25 mouse cellular contexts compared by ENCODE assay signal in genomic region chr2:179604746-179605145, GRCm38 (mm10).
A peak's percentile ranks its signal among the peaks of the same experiment; 100 is the strongest.
DNase-seq lines count a peak whose midpoint lies in the region; ATAC-seq lines count a peak whose summit lies in the region.
"Had no signal": no experiment of that assay in that cellular context is flagged by ENCODE, and none has a peak within 500 bp of the region (broad histone marks: within the 10 kb centered on the region; RNA-seq: fewer than 3 reads in every experiment).

No protein-coding gene starts in this region.

- no peaks in the 10 kb centered on the region for H3K27me3 ChIP-seq in kidney, embryonic 14.5 days (ENCODE audit: control insufficient read depth, insufficient read depth, low read length)
- H3K27me3 ChIP-seq in neural tube, embryonic 11.5 days (ENCODE audit: control insufficient read depth, insufficient read depth, low read length), result no peaks in the 10 kb centered on the region; the same call in 1 of the 2 replicates
- no peaks in the 10 kb centered on the region for H3K27me3 ChIP-seq in neural tube, embryonic 15.5 days (replicated peaks)
- H3K27me3 ChIP-seq: embryonic facial prominence, embryonic 13.5 days; forebrain, embryonic 15.5 days; heart, embryonic 12.5 days; heart, embryonic 15.5 days had no signal

- no peak overlapping the region for H3K27ac ChIP-seq in kidney, embryonic 14.5 days (ENCODE audit: low read depth, low read length)
- H3K27ac ChIP-seq in neural tube, embryonic 11.5 days (ENCODE audit: low read depth, low read length), result no peak overlapping the region
- no peak overlapping the region for H3K27ac ChIP-seq in neural tube, embryonic 15.5 days (replicated peaks)
- H3K27ac ChIP-seq: embryonic facial prominence, embryonic 10.5 days; embryonic facial prominence, embryonic 13.5 days; heart, embryonic 15.5 days; hindbrain, embryonic 10.5 days had no signal

- WGBS in kidney, embryonic 14.5 days, result 58% methylated on average over 3 of the region's 3 CpGs
- WGBS in neural tube, embryonic 11.5 days, result 76% methylated on average over 3 of the region's 3 CpGs
- WGBS in neural tube, embryonic 15.5 days, result 71% methylated on average over 3 of the region's 3 CpGs

- no peaks in the 10 kb centered on the region for H3K36me3 ChIP-seq in kidney, embryonic 14.5 days (ENCODE audit: control insufficient read depth, insufficient read depth, low read length)
- no peaks in the 10 kb centered on the region for H3K36me3 ChIP-seq in neural tube, embryonic 11.5 days (ENCODE audit: control insufficient read depth, insufficient read depth, low read length)
- H3K36me3 ChIP-seq in neural tube, embryonic 15.5 days, result no peaks in the 10 kb centered on the region
- H3K36me3 ChIP-seq: embryonic facial prominence, embryonic 10.5 days; embryonic facial prominence, embryonic 13.5 days; forebrain, embryonic 12.5 days; forebrain, embryonic 15.5 days; heart, embryonic 12.5 days; heart, embryonic 15.5 days; hindbrain, embryonic 10.5 days; hindbrain, embryonic 13.5 days had no signal

- peaks cover 5% of the 10 kb centered on the region; the same call in 1 of the 2 replicates for H3K4me1 ChIP-seq in kidney, embryonic 14.5 days (ENCODE audit: control insufficient read depth, insufficient read depth, low read length)
- H3K4me1 ChIP-seq in neural tube, embryonic 11.5 days (ENCODE audit: control insufficient read depth, insufficient read depth, low read length), result no peaks in the 10 kb centered on the region
- peaks cover 7% of the 10 kb centered on the region; the same call in 1 of the 2 replicates for H3K4me1 ChIP-seq in neural tube, embryonic 15.5 days
- H3K4me1 ChIP-seq: embryonic facial prominence, embryonic 13.5 days; heart, embryonic 12.5 days; heart, embryonic 15.5 days had no signal

- no peak overlapping the region for H3K9ac ChIP-seq in kidney, embryonic 14.5 days (ENCODE audit: low read depth, low read length)
- H3K9ac ChIP-seq in neural tube, embryonic 11.5 days (ENCODE audit: low read length), result no peak overlapping the region
- no peak overlapping the region for H3K9ac ChIP-seq in neural tube, embryonic 15.5 days (replicated peaks)
- H3K9ac ChIP-seq: embryonic facial prominence, embryonic 13.5 days; forebrain, embryonic 12.5 days; forebrain, embryonic 15.5 days; heart, embryonic 12.5 days; heart, embryonic 15.5 days; hindbrain, embryonic 13.5 days had no signal

- DNase-seq in adrenal gland, adult (ENCODE audit: inconsistent age in 2 of 2, low spot score in 1 of 2), result peak; percentile 50 to 82
- no peak for DNase-seq in adrenal gland, postnatal 4 days (ENCODE audit: low spot score in 2 of 2)
- no peak for DNase-seq in kidney, postnatal 10 days
- DNase-seq in neural tube, embryonic 11.5 days (ENCODE audit: low spot score), result peak; percentile 6
- DNase-seq in lung, postnatal 25 days (ENCODE audit: low spot score), result no peak
- DNase-seq: cerebellum, adult 11-12 months; cerebellum, adult 8-10 months; cerebellum, postnatal 36 days; embryo, embryonic 11 days; gastrocnemius, postnatal 25 days; heart, adult 18-20 months; heart, postnatal 10 days; heart, postnatal 36 days had no signal

- H3K9me3 ChIP-seq in kidney, embryonic 14.5 days (ENCODE audit: control insufficient read depth, low read length), result no peaks in the 10 kb centered on the region
- no peaks in the 10 kb centered on the region for H3K9me3 ChIP-seq in neural tube, embryonic 11.5 days (ENCODE audit: control insufficient read depth, low read length)
- no peaks in the 10 kb centered on the region for H3K9me3 ChIP-seq in neural tube, embryonic 15.5 days (replicated peaks)
- H3K9me3 ChIP-seq: embryonic facial prominence, embryonic 10.5 days; embryonic facial prominence, embryonic 13.5 days; forebrain, embryonic 12.5 days; forebrain, embryonic 15.5 days; heart, embryonic 12.5 days; heart, embryonic 15.5 days; hindbrain, embryonic 10.5 days; hindbrain, embryonic 13.5 days had no signal

- no peak overlapping the region for H3K4me2 ChIP-seq in kidney, embryonic 14.5 days (replicated peaks; ENCODE audit: low read depth, low read length)
- no peak overlapping the region for H3K4me2 ChIP-seq in neural tube, embryonic 11.5 days (ENCODE audit: low read depth)
- no peak overlapping the region for H3K4me2 ChIP-seq in neural tube, embryonic 15.5 days
- H3K4me2 ChIP-seq: embryonic facial prominence, embryonic 13.5 days; forebrain, embryonic 12.5 days; forebrain, embryonic 15.5 days; heart, embryonic 12.5 days; heart, embryonic 15.5 days; hindbrain, embryonic 13.5 days had no signal

- no peak overlapping the region for H3K4me3 ChIP-seq in kidney, embryonic 14.5 days (ENCODE audit: low read length)
- no peak overlapping the region for H3K4me3 ChIP-seq in neural tube, embryonic 11.5 days (ENCODE audit: low read depth, low read length)
- no peak overlapping the region for H3K4me3 ChIP-seq in neural tube, embryonic 15.5 days (replicated peaks)
- H3K4me3 ChIP-seq: embryonic facial prominence, embryonic 10.5 days; embryonic facial prominence, embryonic 13.5 days; erythroblast, embryonic 14.5 days; forebrain, embryonic 12.5 days; forebrain, embryonic 15.5 days; heart, embryonic 12.5 days; heart, embryonic 15.5 days; hindbrain, embryonic 10.5 days; hindbrain, embryonic 13.5 days had no signal

- ATAC-seq in kidney, embryonic 14.5 days (ENCODE audit: low FRiP score, low TSS enrichment), result peak; percentile 33; the same call in 1 of the 2 replicates
- ATAC-seq in neural tube, embryonic 11.5 days (ENCODE audit: insufficient read depth, low FRiP score, low TSS enrichment), result no peak
- no peak for ATAC-seq in neural tube, embryonic 15.5 days (ENCODE audit: low FRiP score)
- ATAC-seq: activated CD4-positive, CD25-positive, alpha-beta regulatory T cell, adult 4 months had no signal

Comparison
In these comparisons a context has a peak if more than half of its experiments do, and no peak if none do; other contexts are left out.
1. DNase-seq: peak in adrenal gland, adult (2 of 2) and neural tube, embryonic 11.5 days (single experiment); none in adrenal gland, postnatal 4 days (0 of 2), kidney, postnatal 10 days (single experiment) and lung, postnatal 25 days (single experiment).